ENCODE assay signal across 8 mouse cellular contexts in genomic region chr2:25318971-25319773, GRCm38 (mm10). TPM values are rescaled to one million over a fixed set of nuclear protein-coding genes. Genes with fewer than 3 reads are reported as not detected.
DNase-seq lines count a peak whose midpoint lies in the region; ATAC-seq and TF ChIP-seq lines count a peak whose summit lies in the region.
"Had no signal": no experiment of that assay in that cellular context is flagged by ENCODE, and none has a peak within 500 bp of the region (broad histone marks: within the 10 kb centered on the region; RNA-seq: fewer than 3 reads in every experiment).

TSS of gene Grin1 (minus strand) at chr2:25319187.

- peaks cover 3% of the 10 kb centered on the region for H3K4me1 ChIP-seq in cortical plate, adult 2 months (ENCODE audit: control insufficient read depth, insufficient read depth, low read length)
- peaks cover 4% of the 10 kb centered on the region; the same call in 1 of the 2 replicates for H3K4me1 ChIP-seq in kidney, embryonic 16.5 days (ENCODE audit: insufficient read depth, low read length)
- H3K4me1 ChIP-seq in limb, embryonic 14.5 days (ENCODE audit: control insufficient read depth, insufficient read depth, low read length), result no peaks in the 10 kb centered on the region
- peaks cover 24% of the 10 kb centered on the region for H3K4me1 ChIP-seq in midbrain, embryonic 15.5 days

- DNase-seq in adrenal gland, postnatal 36 days, result peak; percentile 76 to 80
- DNase-seq in gastrocnemius, postnatal 36 days, result peak; percentile 24 to 29
- peak; percentile 76 for DNase-seq in limb, embryonic 14.5 days (ENCODE audit: low spot score)
- peak; percentile 20 to 21 for DNase-seq in spleen, postnatal 36 days (ENCODE audit: low spot score in 2 of 2)

- H3K4me3 ChIP-seq in cortical plate, adult 2 months (ENCODE audit: insufficient read depth, low read length), result peak within 1 kb of the TSS; percentile 85
- H3K4me3 ChIP-seq in kidney, embryonic 16.5 days (ENCODE audit: low read length), result peak within 1 kb of the TSS; percentile 37
- H3K4me3 ChIP-seq in limb, embryonic 14.5 days (replicated peaks; ENCODE audit: low read length), result peak within 1 kb of the TSS; percentile 27
- H3K4me3 ChIP-seq in midbrain, embryonic 15.5 days, result peak within 1 kb of the TSS; percentile 53

- WGBS in kidney, embryonic 16.5 days, result 9% methylated on average over 58 of the region's 58 CpGs
- WGBS in limb, embryonic 14.5 days, result 12% methylated on average over 46 of the region's 58 CpGs
- WGBS in midbrain, embryonic 15.5 days, result 8% methylated on average over 58 of the region's 58 CpGs

- no peaks in the 10 kb centered on the region for H3K9me3 ChIP-seq in kidney, embryonic 16.5 days (ENCODE audit: low read length)
- no peaks in the 10 kb centered on the region for H3K9me3 ChIP-seq in limb, embryonic 14.5 days (ENCODE audit: control insufficient read depth, low read length)
- no peaks in the 10 kb centered on the region for H3K9me3 ChIP-seq in midbrain, embryonic 15.5 days

- TF ChIP-seq CTCF in cortical plate, adult 2 months (IDR thresholded peaks at IDR 0.05; ENCODE audit: extremely low read depth, insufficient read depth, low read length), result no peak

- no peaks in the 10 kb centered on the region for H3K36me3 ChIP-seq in kidney, embryonic 16.5 days (ENCODE audit: insufficient read depth, low read length)
- H3K36me3 ChIP-seq in limb, embryonic 14.5 days (ENCODE audit: control insufficient read depth, insufficient read depth, low read length), result no peaks in the 10 kb centered on the region
- H3K36me3 ChIP-seq in midbrain, embryonic 15.5 days (replicated peaks), result no peaks in the 10 kb centered on the region

- peak; percentile 97 for TF ChIP-seq POLR2A in cortical plate, adult 2 months (IDR thresholded peaks at IDR 0.05; ENCODE audit: extremely low read depth, insufficient read depth, low read length)
- no peak for TF ChIP-seq POLR2A in limb, embryonic 14.5 days (IDR thresholded peaks at IDR 0.05; ENCODE audit: borderline replicate concordance, extremely low read depth, insufficient read depth, insufficient read length)

- ATAC-seq in kidney, embryonic 16.5 days (ENCODE audit: low FRiP score, low TSS enrichment), result peak; percentile 42; the same call in 1 of the 2 replicates
- peak; percentile 71; the same call in 1 of the 2 replicates for ATAC-seq in limb, embryonic 14.5 days (ENCODE audit: low FRiP score, low read depth)
- peak; percentile 87 for ATAC-seq in midbrain, embryonic 15.5 days (replicated peaks)

- intact Hi-C loops in gastrocnemius, postnatal 36 days (cut with DNase I), result no loop called here

- H3K9ac ChIP-seq in kidney, embryonic 16.5 days (replicated peaks; ENCODE audit: low read length), result no peak within 1 kb of the TSS
- H3K9ac ChIP-seq in limb, embryonic 14.5 days (ENCODE audit: low read depth, low read length, severe bottlenecking), result no peak within 1 kb of the TSS
- peak within 1 kb of the TSS; percentile 65 for H3K9ac ChIP-seq in midbrain, embryonic 15.5 days

- H3K27me3 ChIP-seq in kidney, embryonic 16.5 days (ENCODE audit: insufficient read depth, low read length), result peaks cover 38% of the 10 kb centered on the region
- peaks cover 19% of the 10 kb centered on the region for H3K27me3 ChIP-seq in limb, embryonic 14.5 days (ENCODE audit: control insufficient read depth, insufficient read depth, low read length)
- H3K27me3 ChIP-seq in midbrain, embryonic 15.5 days (replicated peaks), result peaks cover 45% of the 10 kb centered on the region

- H3K27ac ChIP-seq in cortical plate, adult 2 months (ENCODE audit: insufficient read depth, low read length), result peak within 1 kb of the TSS; percentile 91
- no peak within 1 kb of the TSS for H3K27ac ChIP-seq in kidney, embryonic 16.5 days (ENCODE audit: low read length)
- H3K27ac ChIP-seq in limb, embryonic 14.5 days (replicated peaks; ENCODE audit: low read depth, low read length), result no peak within 1 kb of the TSS
- H3K27ac ChIP-seq in midbrain, embryonic 15.5 days, result peak within 1 kb of the TSS; percentile 82

- peak within 1 kb of the TSS; percentile 53 for H3K4me2 ChIP-seq in kidney, embryonic 16.5 days (replicated peaks; ENCODE audit: low read depth, low read length)
- H3K4me2 ChIP-seq in limb, embryonic 14.5 days (replicated peaks; ENCODE audit: low read depth, low read length, severe bottlenecking), result peak within 1 kb of the TSS; percentile 48
- H3K4me2 ChIP-seq in midbrain, embryonic 15.5 days, result peak within 1 kb of the TSS; percentile 61

RNA-seq across cellular contexts. Expression of gene Grin1, which starts in this region (rescaled TPM):
- total RNA-seq in adrenal gland, postnatal 36 days (2021), result 1 to 10 TPM; 6.3 to 7.6 TPM
- 336 and 340 TPM in 2 replicates for polyA plus RNA-seq in cortical plate, adult 2 months (2012; rRNA removed)
- not detected for total RNA-seq in gastrocnemius, postnatal 36 days (2021)
- polyA plus RNA-seq in kidney, embryonic 16.5 days (2015; fragmentation: Nextera tagmentation; extraction: Ambion mirVana), result 0.22 and 0.60 TPM in 2 replicates
- polyA plus RNA-seq in limb, embryonic 14.5 days (2012; rRNA removed), result 0.34 and 0.42 TPM in 2 replicates
- polyA plus RNA-seq in limb, embryonic 14.5 days (2014; fragmentation: Nextera tagmentation; extraction: Ambion mirVana), result 0.43 and 1.3 TPM in 2 replicates
- polyA plus RNA-seq in midbrain, embryonic 15.5 days (2015; fragmentation: Nextera tagmentation; extraction: Ambion mirVana), result 49.1 and 51.5 TPM in 2 replicates
- total RNA-seq: liver, adult 2 months had no signal
- polyA plus RNA-seq: liver, adult 2 months had no signal

Comparison
In these comparisons a context has a peak if more than half of its experiments do, and no peak if none do; other contexts are left out.
1. RNA of gene Grin1 (total RNA-seq): 6.3 to 7.6 TPM in adrenal gland, postnatal 36 days; not detected in gastrocnemius, postnatal 36 days; every median in the first group is over 4 times any median in the second.
2. RNA of gene Grin1 (polyA plus RNA-seq): 336 to 340 TPM in cortical plate, adult 2 months and 49.1 to 51.5 TPM in midbrain, embryonic 15.5 days; 0.34 to 1.3 TPM in limb, embryonic 14.5 days and 0.22 to 0.60 TPM in kidney, embryonic 16.5 days; every median in the first group is over 10 times any median in the second.
3. Peak in DNase-seq in gastrocnemius, postnatal 36 days; RNA of the gene not detected or under 1 TPM.
4. Peak in ATAC-seq, H3K4me3 ChIP-seq and H3K4me2 ChIP-seq in kidney, embryonic 16.5 days; RNA of the gene not detected or under 1 TPM.
5. DNase-seq: peak in every context shown above with its lines; median percentile 78 in adrenal gland, postnatal 36 days; 76 in limb, embryonic 14.5 days; 26 in gastrocnemius, postnatal 36 days; 20 in spleen, postnatal 36 days.
6. H3K27ac ChIP-seq: peak in cortical plate, adult 2 months (single experiment) and midbrain, embryonic 15.5 days (single experiment); none in kidney, embryonic 16.5 days (single experiment) and limb, embryonic 14.5 days (single experiment).
7. H3K4me3 ChIP-seq: peak in every context shown above with its lines; median percentile 85 in cortical plate, adult 2 months; 53 in midbrain, embryonic 15.5 days; 37 in kidney, embryonic 16.5 days; 27 in limb, embryonic 14.5 days.
8. Peak in every context shown above with its lines, with median percentiles within 50 percentile points of each other: ATAC-seq and H3K4me2 ChIP-seq.